Mouse (Mus musculus) heart, postnatal 36 days (tissue): Measurements from ENCODE around the gene Fam98a. TPM values are rescaled to one million over a fixed set of nuclear protein-coding genes. Genes with fewer than 3 reads are reported as not detected.

Experiments
- DNase-seq, 2 experiments: peaks; one replicate each; pipeline ENCODE4 v3.0.0; 2021 to 2022
- intact Hi-C: fragments of 180-260 bp; cut with DNase I; formaldehyde crosslinking; loops from one replicate; pipeline ENCODE4 v1.15.1; 2025
- total RNA-seq, 2 experiments: library from RNA; stranded (reverse); gene quantifications; 2 replicates each; pipeline ENCODE4 v1.2.3; 2021

Fam98a gene
- 10 to 100 TPM; 37.7 to 42.5 TPM for total RNA-seq

- intact Hi-C loops: no loop called here
These were observed at the start of gene Fam98a for GRCm38 (mm10) chr17:75551512-75552400. TSS of gene Fam98a (minus strand) at chr17:75551946.

DNA sequence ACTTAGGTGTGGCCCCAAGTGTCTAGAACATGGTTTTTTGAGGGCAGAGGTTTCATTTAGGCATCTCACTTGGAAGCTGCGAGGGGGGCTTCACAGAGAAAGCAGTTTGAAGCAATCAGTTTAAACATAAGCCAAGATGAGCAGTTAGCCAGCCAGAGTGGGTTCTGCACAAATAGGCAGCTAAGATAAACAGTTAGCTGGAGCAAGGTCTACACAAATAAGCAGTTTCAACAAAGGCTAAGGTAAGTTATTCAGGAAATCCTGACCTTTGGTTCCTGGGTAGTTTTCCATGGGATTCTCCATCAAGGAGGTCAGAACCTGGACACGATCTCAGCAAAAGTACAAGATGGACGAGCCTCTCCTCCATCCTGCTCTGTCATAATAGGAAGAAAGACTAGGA, 46.9 kb upstream of the Fam98a start:
- intact Hi-C loops: no loop called here
- DNase-seq: no peak

More at GRCm38 (mm10) chr17:75551512-75552400, at the start of gene Fam98a:
- DNase-seq: peak; percentile 96 to 98

DNA sequence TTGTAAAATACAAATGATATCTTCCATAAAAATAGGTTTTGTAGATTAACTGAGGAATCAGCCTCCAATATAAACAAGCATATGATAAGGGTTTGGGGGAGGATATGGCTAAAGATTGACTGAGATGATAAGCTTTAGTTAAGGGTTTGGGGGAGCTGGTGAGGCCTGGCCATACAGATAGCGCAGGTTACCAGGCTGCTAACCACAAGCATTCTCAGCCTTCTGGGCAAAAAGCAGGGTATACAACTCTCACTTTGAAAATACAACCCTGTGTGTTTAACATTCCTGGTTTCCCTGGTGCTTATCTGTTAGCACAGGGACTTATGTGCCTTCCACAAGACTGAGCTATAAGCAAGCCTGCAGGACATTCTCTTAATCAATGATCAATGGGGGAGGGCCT, 31.0 kb upstream of the Fam98a start:
- no peak for DNase-seq
- intact Hi-C loops: no loop called here

DNA sequence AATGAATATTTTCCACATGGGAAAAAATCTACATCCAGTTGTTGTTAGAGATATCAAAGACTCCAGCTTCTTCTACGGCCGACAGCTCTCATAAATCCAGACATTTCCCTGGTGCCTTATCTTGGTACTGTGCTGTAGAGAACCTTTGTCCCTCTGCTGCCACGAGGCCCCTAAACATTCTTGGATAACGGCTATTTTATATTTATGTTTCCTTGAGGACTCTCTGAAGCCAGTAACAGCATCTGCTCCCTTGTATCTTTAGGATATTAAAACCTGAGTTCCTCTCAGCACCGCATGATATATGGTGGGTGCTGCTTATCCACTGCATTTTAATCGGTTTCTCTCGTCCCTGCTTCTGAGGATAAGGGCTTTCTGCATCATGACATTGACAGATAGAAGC, 23.9 kb upstream of the Fam98a start:
- intact Hi-C loops: no loop called here
- DNase-seq: no peak

DNA sequence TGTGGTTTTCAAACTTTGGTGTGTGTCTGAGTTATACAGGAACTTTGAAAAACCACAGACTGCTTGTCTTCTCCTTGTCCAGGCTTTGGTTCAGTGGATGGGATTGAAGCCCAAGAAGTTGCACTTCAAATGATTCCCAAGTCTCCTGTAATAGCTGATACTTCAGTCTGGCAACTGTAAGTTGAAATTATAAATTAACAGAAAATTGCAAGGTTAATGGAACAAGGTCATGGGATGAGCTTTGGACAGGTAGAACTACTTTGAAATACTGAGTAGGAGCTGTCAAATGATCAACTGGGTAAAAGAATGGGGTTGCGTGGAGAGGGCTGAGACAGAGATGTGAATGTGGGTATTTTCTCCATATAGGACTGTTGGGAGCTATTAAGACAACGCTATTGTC, 6.3 kb upstream of the Fam98a start:
- DNase-seq: no peak
- intact Hi-C loops: no loop called here

GRCm38 (mm10) chr17:75557031-75557430, 5.3 kb upstream of the Fam98a start:
- intact Hi-C loops: no loop called here
- no peak for DNase-seq

DNA sequence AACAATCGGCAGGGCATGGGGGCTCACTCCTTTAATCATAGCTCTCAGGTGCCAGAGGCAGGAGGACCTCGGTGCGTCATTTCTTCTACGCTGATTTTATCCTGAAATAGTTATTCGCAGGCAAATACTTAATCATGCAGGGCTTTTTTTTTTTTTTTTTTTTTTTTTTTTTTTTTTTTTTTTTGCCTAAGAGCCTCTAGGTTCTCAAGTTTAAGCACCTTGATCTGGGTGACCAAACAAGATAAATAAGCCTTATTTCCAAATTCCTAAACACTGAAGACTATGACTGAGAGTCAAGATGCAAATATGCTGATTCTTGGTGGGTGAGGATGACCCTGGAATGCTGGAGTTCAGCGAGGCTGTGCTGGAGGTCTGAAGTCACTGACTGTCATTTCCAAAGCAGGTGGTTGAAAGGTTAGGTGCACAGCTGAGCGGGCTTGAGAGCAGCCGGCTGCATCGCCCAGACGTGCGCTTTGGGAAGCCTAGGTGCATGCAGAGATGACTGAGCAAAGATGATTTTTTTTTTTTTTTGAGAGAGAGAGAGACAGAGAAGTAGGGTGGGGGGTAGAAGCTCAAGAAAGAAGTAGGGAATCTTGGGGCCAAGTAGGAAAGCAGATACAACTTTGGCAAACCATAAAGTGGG, 854 bp downstream of the Fam98a start:
- intact Hi-C loops: no loop called here
- DNase-seq: no peak

DNA sequence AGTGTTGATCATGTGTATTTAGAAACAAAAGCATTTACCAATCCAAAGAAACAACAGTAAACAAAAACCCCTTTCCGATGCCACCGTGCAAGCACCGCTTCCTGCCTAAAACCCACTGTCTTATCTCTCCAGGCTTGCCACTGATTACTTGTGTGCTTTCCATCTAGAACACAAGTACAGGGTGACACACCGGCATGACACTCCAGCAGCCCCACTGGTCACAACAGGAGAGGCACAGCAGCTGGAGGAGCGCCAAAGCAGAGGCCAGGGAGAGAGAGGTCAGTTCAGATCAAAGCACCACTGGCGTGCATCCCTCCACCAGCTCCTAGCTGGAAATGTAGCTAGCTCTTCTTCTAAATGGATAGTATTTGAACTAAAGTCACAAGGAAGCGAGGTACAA, 7.5 kb downstream of the Fam98a start:
- peak; percentile 17 to 22 for DNase-seq
- intact Hi-C loops: no loop called here

DNA sequence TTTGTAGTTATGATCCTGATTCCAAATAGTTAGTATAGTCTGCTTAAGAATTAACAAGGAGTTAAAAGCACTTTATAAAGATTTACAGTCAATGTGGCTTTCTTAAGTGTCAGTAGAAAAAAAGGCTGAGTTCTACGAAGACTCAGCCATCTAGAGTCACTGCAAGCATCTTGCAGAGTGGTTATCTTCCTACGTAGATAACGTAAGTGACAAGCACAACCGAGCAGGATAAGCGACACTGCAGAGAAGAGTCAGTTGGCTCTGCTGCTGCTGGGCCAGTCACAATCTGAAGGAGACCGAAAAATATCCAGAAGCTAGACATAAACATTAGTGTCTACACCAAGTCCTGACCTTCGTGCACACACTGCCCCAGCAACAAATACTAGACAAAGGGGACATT, 8.3 kb downstream of the Fam98a start:
- intact Hi-C loops: no loop called here
- DNase-seq: no peak

DNA sequence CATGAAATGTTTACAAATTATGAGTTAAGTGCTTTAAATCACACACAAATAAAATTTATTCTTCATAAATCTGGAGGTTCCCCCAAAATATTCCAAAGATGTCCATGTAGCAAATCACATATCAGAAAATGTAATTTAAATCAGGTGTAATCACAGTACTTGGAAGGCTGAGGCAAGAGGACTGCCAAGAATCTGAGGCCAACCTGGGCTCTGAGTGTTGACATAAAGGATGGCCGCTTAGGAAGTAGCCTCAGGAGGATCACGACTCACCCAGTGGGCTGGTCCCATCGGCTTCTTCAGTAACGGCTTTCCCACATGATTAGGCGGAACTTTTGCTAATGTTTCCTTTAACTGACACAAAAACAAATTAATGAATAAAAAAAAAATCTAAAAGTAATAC, 11.9 kb downstream of the Fam98a start:
- intact Hi-C loops: loop anchor here (5.0 to 10.0 kb wide), 3 partner anchors 78 to 533 kb away; partner anchors contain the start of gene Ltbp1
- DNase-seq: no peak

GRCm38 (mm10) chr17:75539130-75539529, 12.6 kb downstream of the Fam98a start:
- no peak for DNase-seq
- intact Hi-C loops: loop anchor here (5.0 to 10.0 kb wide), 3 partner anchors 77 to 532 kb away; partner anchors contain the start of gene Ltbp1

- intact Hi-C loops: loop anchor here (5.0 to 10.0 kb wide), 3 partner anchors 76 to 531 kb away; partner anchors contain the start of gene Ltbp1
- DNase-seq: no peak
These were observed 13.3 kb downstream of the Fam98a start for GRCm38 (mm10) chr17:75538431-75538830.

DNA sequence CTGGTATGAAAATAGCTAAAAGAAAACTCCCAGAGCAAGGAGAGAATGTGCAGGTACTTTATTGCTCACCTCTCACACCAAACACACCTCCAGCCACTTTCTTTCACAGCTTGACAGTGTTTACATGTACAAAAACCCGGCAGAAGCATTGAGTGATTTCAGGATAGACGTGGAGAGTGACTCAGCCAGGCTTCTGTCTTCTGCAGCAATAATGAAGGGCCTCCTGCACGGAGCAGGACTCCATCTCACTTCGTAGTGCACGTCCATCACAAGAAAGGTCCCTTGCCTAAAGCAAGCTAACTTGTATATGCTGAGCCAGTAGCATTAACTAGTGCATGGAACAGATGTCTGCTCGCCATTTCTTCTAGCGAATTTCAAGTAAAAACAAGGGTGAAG, 14.7 kb downstream of the Fam98a start:
- intact Hi-C loops: loop anchor here (2.0 to 10.0 kb wide), 6 partner anchors 75 to 726 kb away; partner anchors contain the start of gene Ltbp1
- no peak for DNase-seq

GRCm38 (mm10) chr17:75536396-75537049, 15.2 kb downstream of the Fam98a start:
- DNase-seq: peak; percentile 49 to 53
- intact Hi-C loops: loop anchor here (2.0 to 10.0 kb wide), 6 partner anchors 74 to 726 kb away; partner anchors contain the start of gene Ltbp1

DNA sequence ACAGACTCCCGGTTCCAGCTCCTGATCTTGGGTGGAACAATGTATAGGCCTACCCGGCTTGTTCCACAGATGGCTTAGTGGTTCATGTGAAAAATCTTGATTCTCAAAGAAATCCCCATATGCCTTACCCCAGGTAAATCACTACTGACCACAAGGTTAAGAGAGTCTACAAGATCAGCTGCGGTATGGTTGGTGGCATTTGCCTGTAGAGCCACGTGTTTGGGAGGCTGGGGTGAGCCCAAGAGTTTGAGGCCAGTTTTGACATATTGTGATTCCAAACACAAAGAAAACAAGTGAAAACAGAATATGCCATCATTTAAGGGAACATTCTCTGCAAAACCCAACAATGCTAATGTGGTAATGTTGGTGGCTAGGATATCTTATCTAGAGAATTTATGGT, 16.1 kb downstream of the Fam98a start:
- DNase-seq: no peak
- intact Hi-C loops: loop anchor here (2.0 to 10.0 kb wide), 6 partner anchors 73 to 725 kb away; partner anchors contain the start of gene Ltbp1

- intact Hi-C loops: loop anchor here (5.0 to 10.0 kb wide), 3 partner anchors 72 to 527 kb away; partner anchors contain the start of gene Ltbp1
- DNase-seq: no peak
These were observed 17.3 kb downstream of the Fam98a start for GRCm38 (mm10) chr17:75534314-75535020.

DNA sequence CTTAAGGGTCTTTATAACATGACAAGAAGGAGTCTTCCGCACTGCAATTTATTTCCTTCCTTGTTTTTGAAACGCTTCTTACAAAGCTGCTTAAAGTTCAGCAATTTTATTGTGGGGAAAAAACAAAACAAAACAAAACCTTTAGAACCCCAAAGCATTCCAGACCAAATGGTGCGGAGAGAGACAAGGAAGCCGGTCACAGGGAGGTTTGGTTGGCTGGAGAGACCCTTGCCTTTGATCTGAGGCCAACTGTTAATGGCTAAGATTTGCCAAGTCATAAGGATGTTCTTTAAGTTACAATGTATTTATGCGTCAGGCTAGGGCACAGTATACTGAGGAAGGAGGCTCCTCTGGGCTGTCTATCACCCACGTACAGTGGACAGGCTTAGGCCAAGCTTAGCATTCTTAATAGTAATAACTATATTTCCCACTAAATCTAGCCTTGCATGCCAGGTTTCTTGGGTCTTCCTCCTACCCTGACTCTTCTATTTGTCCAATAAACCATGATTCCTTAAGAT, 19.2 kb downstream of the Fam98a start:
- intact Hi-C loops: loop anchor here (10.0 kb wide), 1 partner anchor 128 kb away; no protein-coding TSS in a partner anchor
- DNase-seq: no peak

- intact Hi-C loops: no loop called here
These were observed 22.4 kb downstream of the Fam98a start for GRCm38 (mm10) chr17:75529222-75529935.

DNA sequence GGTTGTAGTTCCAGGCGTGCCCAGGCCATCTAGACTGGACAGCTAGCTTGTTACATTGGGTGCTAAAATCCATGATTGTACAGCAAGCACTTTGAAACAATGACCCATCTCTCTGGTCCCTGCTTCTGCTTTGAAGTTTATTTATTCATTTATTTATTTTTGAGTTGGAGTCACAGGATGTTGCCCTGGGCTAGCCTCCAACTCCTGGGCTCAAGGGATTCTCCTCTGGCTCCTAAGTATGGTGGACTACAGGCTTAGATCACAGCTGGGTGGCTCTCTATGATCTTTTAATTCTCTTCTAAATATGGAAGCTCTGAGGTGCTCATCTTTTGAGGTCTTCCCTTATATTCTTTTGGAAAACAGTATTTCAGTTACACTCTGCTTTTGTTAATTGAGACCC, 25.3 kb downstream of the Fam98a start:
- intact Hi-C loops: no loop called here
- DNase-seq: peak in 1 of 2 experiments; percentile 12

More at GRCm38 (mm10) chr17:75529222-75529935, 22.4 kb downstream of the Fam98a start:
- DNase-seq: no peak
